Mouse (Mus musculus) lung, postnatal 0 days (tissue): ENCODE measurements at regions not wholly inside any gene's neighbourhood (a gene's known extent, or its start where the extent isn't known, plus 50 kb on each side); places are given as distances from the start of the nearest gene placed in this dataset.

Source experiments
- ATAC-seq: fragments of 200-750 bp; cut with Nextera tagmentation; 2 replicates; pipeline ENCODE4 v1.8.0; 2017; ENCODE audit warnings: moderate library complexity
- DNase-seq: peaks from one replicate; pipeline ENCODE4 v3.0.0-alpha.2; 2016; ENCODE audit warnings: low spot score
- H3K27ac ChIP-seq: fragments of 300-500 bp; sonication (generic); 2 replicates; pipeline ENCODE4 v1.5.1; 2014; ENCODE audit warnings: antibody characterized with exemption, mild to moderate bottlenecking, low read length, mixed read lengths
- H3K27me3 ChIP-seq: fragments of 300-500 bp; sonication (generic); replicated peaks from 2 replicates; pipeline ENCODE4 v1.6.1; 2014; ENCODE audit warnings: low read length, mixed read lengths; ENCODE audit not compliant: insufficient read depth
- H3K36me3 ChIP-seq: fragments of 300-500 bp; sonication (generic); 2 replicates; pipeline ENCODE4 v1.6.1; 2014; ENCODE audit warnings: low read length, mixed read lengths; ENCODE audit not compliant: insufficient read depth
- H3K4me1 ChIP-seq: fragments of 300-500 bp; sonication (generic); 2 replicates; pipeline ENCODE4 v1.6.1; 2014; ENCODE audit warnings: antibody characterized with exemption, low read depth, low read length, mixed read lengths; ENCODE audit not compliant: insufficient read depth
- H3K4me2 ChIP-seq: fragments of 300-500 bp; sonication (generic); replicated peaks from 2 replicates; pipeline ENCODE4 v1.6.1; 2014; ENCODE audit warnings: low read depth, mild to moderate bottlenecking, low read length, moderate library complexity, mixed read lengths
- H3K4me3 ChIP-seq: fragments of 300-500 bp; sonication (generic); 2 replicates; pipeline ENCODE4 v1.5.1; 2014; ENCODE audit warnings: low read depth, low read length
- H3K9ac ChIP-seq: fragments of 300-500 bp; sonication (generic); replicated peaks from 2 replicates; pipeline ENCODE4 v1.6.1; 2014; ENCODE audit warnings: low read depth, mild to moderate bottlenecking
- H3K9me3 ChIP-seq: fragments of 300-500 bp; sonication (generic); 2 replicates; pipeline ENCODE4 v1.6.1; 2016; ENCODE audit warnings: low read length, mixed read lengths
- CTCF ChIP-seq: IDR thresholded peaks from 2 replicates; pipeline ENCODE4 v1.5.1; 2016; ENCODE audit warnings: antibody characterized with exemption, mild to moderate bottlenecking
- EP300 ChIP-seq: IDR thresholded peaks from 2 replicates; pipeline ENCODE4 v1.6.1; 2016; ENCODE audit warnings: antibody characterized with exemption, mild to moderate bottlenecking, control low read depth
- WGBS: fragments of 180-500 bp; shearing (Covaris S2); extraction: QIAGEN DNeasy Blood & Tissue Kit; methylation state at CpG from one replicate; pipeline ENCODE4 v1.1.7; 2014; 5-methylcytosine and 5-hydroxymethylcytosine counted together

DNA sequence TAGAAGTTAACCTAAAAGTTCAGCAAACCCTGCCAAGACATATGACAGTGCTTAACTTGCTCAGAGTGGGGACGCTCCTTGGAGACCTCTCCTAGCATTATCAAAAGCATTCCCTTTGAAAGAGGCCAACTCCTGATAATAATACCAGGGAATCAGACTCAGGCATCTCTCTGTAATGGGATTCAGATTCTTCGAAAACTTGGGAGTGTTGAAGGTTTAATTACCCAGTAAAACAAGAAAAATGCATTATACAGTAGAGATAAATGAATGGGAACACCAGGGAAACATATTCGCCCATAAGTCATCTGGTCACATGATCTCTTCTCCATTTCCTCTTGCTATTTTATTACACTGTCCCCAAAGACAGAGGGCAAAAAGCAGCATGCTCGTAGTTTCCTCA lies 274.3 kb upstream of the BC052040 start:
- no peak overlapping the region for H3K4me3 ChIP-seq
- no peaks in the 10 kb centered on the region for H3K27me3 ChIP-seq
- H3K4me1 ChIP-seq = no peaks in the 10 kb centered on the region
- no peak for ATAC-seq
- no peak overlapping the region for H3K27ac ChIP-seq
- no peaks in the 10 kb centered on the region for H3K36me3 ChIP-seq
- no peak overlapping the region for H3K9ac ChIP-seq
- no peak for DNase-seq
- TF ChIP-seq EP300 (no peak), CTCF (no peak)
- no peaks in the 10 kb centered on the region for H3K9me3 ChIP-seq
- WGBS = 76% methylated on average over 4 of the region's 4 CpGs
- no peak overlapping the region for H3K4me2 ChIP-seq

DNA sequence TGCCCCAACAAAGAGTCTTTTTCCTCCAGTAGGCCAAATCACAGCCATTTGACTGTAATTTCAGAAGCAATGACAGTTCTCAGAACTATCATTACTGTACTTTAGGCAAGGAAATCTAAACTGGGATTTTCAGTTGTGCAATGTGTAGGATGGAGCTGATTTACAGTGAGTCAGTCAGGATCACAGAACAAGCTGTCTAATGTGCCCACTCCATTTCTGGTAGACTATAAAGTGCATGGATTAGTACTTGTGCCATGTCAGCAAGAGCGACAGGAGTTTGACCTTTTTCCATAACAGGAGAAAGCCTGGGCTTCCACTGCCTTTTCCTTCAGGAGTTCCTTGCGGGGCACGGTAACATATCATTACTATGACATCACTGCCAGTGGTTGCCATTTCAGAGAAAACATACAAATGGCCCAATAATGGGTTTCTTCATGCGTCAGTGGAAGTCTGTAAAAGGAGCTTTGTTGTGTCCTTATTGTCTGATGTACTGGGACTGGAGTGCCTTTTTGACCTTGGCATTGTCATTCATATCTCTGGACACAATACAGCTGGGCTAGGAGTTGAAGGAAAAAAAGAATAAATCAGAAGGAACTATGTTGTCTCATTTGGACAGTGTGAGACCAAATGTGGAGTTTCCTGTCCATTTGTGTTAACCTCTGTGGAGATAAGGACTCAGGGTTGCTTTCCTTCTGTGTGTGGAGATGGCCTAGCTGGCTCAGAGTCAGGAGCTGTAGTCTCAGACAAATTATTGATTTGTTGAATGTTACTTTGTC lies 271.5 kb upstream of the BC052040 start:
- no peak overlapping the region for H3K27ac ChIP-seq

DNA sequence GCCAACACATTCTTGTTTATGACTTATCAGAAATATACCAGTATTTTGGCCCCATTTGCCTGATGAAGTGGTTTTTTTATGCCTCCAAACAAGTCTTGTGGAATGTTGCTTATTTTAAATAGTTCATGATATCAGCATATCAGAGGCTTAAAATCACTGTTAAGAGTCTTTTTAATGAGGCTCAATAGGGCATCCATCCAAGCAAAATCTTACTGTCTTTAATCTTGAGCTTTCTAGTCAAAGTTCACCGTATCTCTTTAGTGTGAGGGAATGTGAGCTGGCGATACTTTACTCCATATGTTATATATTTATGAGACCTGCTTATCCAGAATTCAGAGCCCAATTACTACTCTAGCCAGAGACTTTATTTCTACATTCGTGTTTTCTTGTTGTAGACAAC lies 263.0 kb upstream of the BC052040 start:
- H3K4me1 ChIP-seq = no peaks in the 10 kb centered on the region
- no peak for DNase-seq
- no peaks in the 10 kb centered on the region for H3K9me3 ChIP-seq
- no peaks in the 10 kb centered on the region for H3K36me3 ChIP-seq
- no peak overlapping the region for H3K27ac ChIP-seq
- TF ChIP-seq CTCF (no peak), EP300 (no peak)
- ATAC-seq = no peak
- WGBS = 63% methylated on average over 3 of the region's 3 CpGs
- no peak overlapping the region for H3K9ac ChIP-seq
- H3K4me2 ChIP-seq = no peak overlapping the region
- no peak overlapping the region for H3K4me3 ChIP-seq
- H3K27me3 ChIP-seq = no peaks in the 10 kb centered on the region

More for the DNA sequence above, 271.5 kb upstream of the BC052040 start:
- H3K4me2 ChIP-seq = no peak overlapping the region
- H3K9me3 ChIP-seq = no peaks in the 10 kb centered on the region
- ATAC-seq = peak; percentile 89
- H3K36me3 ChIP-seq = no peaks in the 10 kb centered on the region
- H3K27me3 ChIP-seq = no peaks in the 10 kb centered on the region
- no peak overlapping the region for H3K9ac ChIP-seq
- WGBS = 52% methylated on average over 4 of the region's 4 CpGs
- no peaks in the 10 kb centered on the region for H3K4me1 ChIP-seq
- no peak overlapping the region for H3K4me3 ChIP-seq
- TF ChIP-seq CTCF (no peak), EP300 (peak; percentile 77)
- peak; percentile 78 for DNase-seq

DNA sequence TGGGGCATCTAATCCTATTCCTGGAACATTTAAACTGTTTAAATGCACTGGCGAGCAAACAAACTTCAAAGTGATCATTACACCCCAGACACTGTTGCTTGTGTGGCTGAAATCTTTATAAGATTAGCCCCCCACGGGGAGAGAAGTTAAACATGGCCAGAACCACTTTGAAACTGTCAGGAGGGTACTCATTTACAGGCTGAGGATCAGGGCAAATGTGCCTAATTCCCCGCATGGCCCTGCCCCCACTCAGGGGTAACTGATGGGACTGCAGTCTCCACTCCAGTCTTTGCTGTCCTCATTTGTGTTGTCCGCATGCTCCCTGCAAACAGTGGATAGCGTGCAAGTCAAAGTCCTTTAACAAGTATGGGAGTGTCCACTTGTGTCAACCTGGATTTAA lies 258.9 kb upstream of the BC052040 start:
- Histone ChIP-seq H3K27me3 (no peaks in the 10 kb centered on the region), H3K9ac (no peak overlapping the region)
- 52% methylated on average over 5 of the region's 5 CpGs for WGBS

DNA sequence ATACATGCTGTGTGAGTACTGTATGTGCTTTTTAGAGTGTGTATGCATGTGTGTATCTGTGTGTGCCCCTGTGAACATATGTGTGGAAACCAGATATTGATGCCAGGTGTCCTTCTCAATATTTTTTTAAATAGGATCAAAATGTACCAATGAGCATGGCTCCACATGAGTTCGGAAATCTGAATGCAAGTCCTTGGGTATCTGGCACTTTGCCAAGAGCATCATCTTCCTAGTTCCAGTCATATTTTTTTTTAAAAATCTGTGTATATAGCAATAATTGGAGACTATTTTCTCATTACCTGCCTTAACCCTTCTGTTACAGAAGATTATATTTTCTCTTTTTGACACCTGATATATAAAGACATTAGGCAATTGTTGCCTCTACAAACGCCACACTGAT lies 255.0 kb upstream of the BC052040 start:
- Histone ChIP-seq H3K36me3 (no peaks in the 10 kb centered on the region), H3K4me2 (no peak overlapping the region), H3K27ac (no peak overlapping the region), H3K27me3 (no peaks in the 10 kb centered on the region), H3K9ac (no peak overlapping the region), H3K4me1 (no peaks in the 10 kb centered on the region), H3K4me3 (no peak overlapping the region), H3K9me3 (no peaks in the 10 kb centered on the region)
- 84% methylated on average over 2 of the region's 2 CpGs for WGBS
- no peak for DNase-seq
- TF ChIP-seq EP300 (no peak), CTCF (no peak)
- ATAC-seq = no peak

More for the DNA sequence above, 258.9 kb upstream of the BC052040 start:
- TF ChIP-seq CTCF (no peak), EP300 (no peak)
- ATAC-seq (no peak), DNase-seq (no peak)
- Histone ChIP-seq H3K9me3 (no peaks in the 10 kb centered on the region), H3K36me3 (no peaks in the 10 kb centered on the region), H3K4me2 (no peak overlapping the region), H3K4me1 (no peaks in the 10 kb centered on the region), H3K4me3 (no peak overlapping the region), H3K27ac (no peak overlapping the region)

DNA sequence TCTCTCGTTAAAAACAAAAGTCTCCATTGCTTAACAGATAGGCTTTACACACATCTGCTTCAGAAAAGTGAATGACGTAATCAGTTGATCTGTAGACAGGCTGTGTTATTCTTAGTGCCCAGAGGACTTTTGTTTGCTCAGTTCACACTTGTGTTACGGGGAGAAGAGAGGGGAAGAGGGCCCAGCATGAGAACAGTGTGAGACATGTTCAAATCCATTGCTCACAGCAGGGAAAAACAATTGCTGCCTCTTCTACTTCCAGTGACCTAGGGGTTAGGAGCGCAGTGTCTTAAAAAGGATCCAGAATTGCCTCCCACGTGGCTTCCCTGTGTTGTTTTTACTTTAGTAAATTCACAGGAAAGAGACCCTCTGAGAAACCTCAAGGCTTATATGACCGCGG lies 243.3 kb upstream of the BC052040 start:
- Histone ChIP-seq H3K4me2 (no peak overlapping the region), H3K4me1 (no peaks in the 10 kb centered on the region), H3K4me3 (no peak overlapping the region), H3K27me3 (no peaks in the 10 kb centered on the region), H3K9ac (no peak overlapping the region), H3K9me3 (no peaks in the 10 kb centered on the region), H3K27ac (no peak overlapping the region), H3K36me3 (no peaks in the 10 kb centered on the region)
- ATAC-seq = no peak
- 42% methylated on average over 7 of the region's 7 CpGs for WGBS
- TF ChIP-seq EP300 (no peak), CTCF (no peak)
- DNase-seq = peak; percentile 16
